In the genomic region with DNA sequence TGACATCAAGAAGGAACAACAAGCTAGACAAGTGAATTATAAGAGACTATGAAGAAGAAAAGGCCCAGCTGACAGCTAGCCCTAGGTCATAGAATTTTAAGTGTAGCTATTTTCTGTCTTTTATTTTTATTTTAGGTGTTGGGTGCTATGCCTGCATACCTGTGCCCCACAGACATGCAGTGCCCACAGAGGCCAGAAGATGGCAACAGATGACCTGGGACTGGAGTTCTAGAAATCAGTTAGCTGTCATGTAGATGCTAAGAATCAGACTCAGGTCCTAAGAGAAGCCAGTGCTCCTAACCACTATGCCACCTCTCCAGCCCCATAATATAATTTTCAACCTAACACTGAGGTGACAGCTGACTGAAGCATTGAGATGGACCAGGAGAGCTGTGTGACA, we compare ENCODE assay signal across 18 mouse cellular contexts.
DNase-seq lines count a peak whose midpoint lies in the region; ATAC-seq and TF ChIP-seq lines count a peak whose summit lies in the region.
"Had no signal": no experiment of that assay in that cellular context is flagged by ENCODE, and none has a peak within 500 bp of the region (broad histone marks: within the 10 kb centered on the region; RNA-seq: fewer than 3 reads in every experiment).

No protein-coding gene starts in this region.

- no peaks in the 10 kb centered on the region for H3K27me3 ChIP-seq in heart, postnatal 0 days (ENCODE audit: control insufficient read depth, insufficient read depth, low read length)
- no peaks in the 10 kb centered on the region for H3K27me3 ChIP-seq in liver, embryonic 14.5 days (ENCODE audit: control insufficient read depth, insufficient read depth, low read length)
- no peaks in the 10 kb centered on the region for H3K27me3 ChIP-seq in liver, embryonic 11.5 days (replicated peaks; ENCODE audit: control insufficient read depth, insufficient read depth, low read length)
- no peaks in the 10 kb centered on the region for H3K27me3 ChIP-seq in liver, postnatal 0 days (ENCODE audit: insufficient read depth, low read length)
- H3K27me3 ChIP-seq: hindbrain, embryonic 12.5 days; midbrain, embryonic 12.5 days had no signal

- H3K27ac ChIP-seq in heart, postnatal 0 days (ENCODE audit: low read depth): no peak overlapping the region
- H3K27ac ChIP-seq in liver, embryonic 14.5 days: no peak overlapping the region
- H3K27ac ChIP-seq in liver, embryonic 11.5 days (ENCODE audit: low read depth, low read length): no peak overlapping the region
- H3K27ac ChIP-seq in liver, postnatal 0 days (ENCODE audit: low read depth): no peak overlapping the region
- H3K27ac ChIP-seq in gastrocnemius, adult 2 months: no peak overlapping the region
- H3K27ac ChIP-seq: hindbrain, embryonic 12.5 days; midbrain, embryonic 12.5 days had no signal

- no peak overlapping the region for H3K4me3 ChIP-seq in heart, postnatal 0 days (ENCODE audit: low read depth, low read length)
- no peak overlapping the region for H3K4me3 ChIP-seq in liver, embryonic 14.5 days (ENCODE audit: insufficient read depth in 1 of 2, low read depth in 2 of 2, low read length in 2 of 2)
- no peak overlapping the region for H3K4me3 ChIP-seq in liver, embryonic 11.5 days (ENCODE audit: low read depth, low read length)
- H3K4me3 ChIP-seq in liver, postnatal 0 days (ENCODE audit: low read depth, low read length): no peak overlapping the region
- no peak overlapping the region for H3K4me3 ChIP-seq in gastrocnemius, adult 2 months
- H3K4me3 ChIP-seq: erythroblast, embryonic 14.5 days; hindbrain, embryonic 12.5 days; midbrain, embryonic 12.5 days had no signal

- no peaks in the 10 kb centered on the region for H3K36me3 ChIP-seq in heart, postnatal 0 days (replicated peaks; ENCODE audit: control insufficient read depth, insufficient read depth, low read length)
- no peaks in the 10 kb centered on the region for H3K36me3 ChIP-seq in liver, embryonic 14.5 days (replicated peaks; ENCODE audit: control insufficient read depth, insufficient read depth, low read depth)
- no peaks in the 10 kb centered on the region for H3K36me3 ChIP-seq in liver, embryonic 11.5 days (ENCODE audit: control insufficient read depth, insufficient read depth, low read length)
- no peaks in the 10 kb centered on the region for H3K36me3 ChIP-seq in liver, postnatal 0 days (replicated peaks; ENCODE audit: insufficient read depth, low read length)
- H3K36me3 ChIP-seq: hindbrain, embryonic 12.5 days; midbrain, embryonic 12.5 days had no signal

- H3K9me3 ChIP-seq in heart, postnatal 0 days (replicated peaks; ENCODE audit: control insufficient read depth, low read length): no peaks in the 10 kb centered on the region
- H3K9me3 ChIP-seq in liver, embryonic 14.5 days (ENCODE audit: control insufficient read depth, low read length): no peaks in the 10 kb centered on the region
- H3K9me3 ChIP-seq in liver, embryonic 11.5 days (ENCODE audit: control insufficient read depth, low read length): no peaks in the 10 kb centered on the region
- H3K9me3 ChIP-seq in liver, postnatal 0 days (ENCODE audit: low read length): peaks cover 2% of the 10 kb centered on the region; the same call in 1 of the 2 replicates
- H3K9me3 ChIP-seq: hindbrain, embryonic 12.5 days; midbrain, embryonic 12.5 days had no signal

- no peak for ATAC-seq in heart, postnatal 0 days (ENCODE audit: insufficient read depth, low read depth)
- no peak for ATAC-seq in liver, embryonic 14.5 days (ENCODE audit: insufficient read depth)
- no peak for ATAC-seq in liver, embryonic 11.5 days (replicated peaks; ENCODE audit: low FRiP score)
- no peak for ATAC-seq in liver, postnatal 0 days
- ATAC-seq: activated CD4-positive, CD25-positive, alpha-beta regulatory T cell, adult 4 months had no signal

- no peak for TF ChIP-seq EP300 in heart, postnatal 0 days (IDR thresholded peaks at IDR 0.05; ENCODE audit: low read depth)
- no peak for TF ChIP-seq EP300 in liver, embryonic 14.5 days (IDR thresholded peaks at IDR 0.05; ENCODE audit: low read depth)
- TF ChIP-seq EP300 in liver, postnatal 0 days (IDR thresholded peaks at IDR 0.05; ENCODE audit: low read depth): no peak

- no peaks in the 10 kb centered on the region for H3K4me1 ChIP-seq in heart, postnatal 0 days (ENCODE audit: control insufficient read depth, insufficient read depth)
- no peaks in the 10 kb centered on the region for H3K4me1 ChIP-seq in liver, embryonic 14.5 days (replicated peaks; ENCODE audit: control insufficient read depth in 2 of 2, insufficient read depth in 2 of 2, low read length in 1 of 2)
- no peaks in the 10 kb centered on the region for H3K4me1 ChIP-seq in liver, embryonic 11.5 days (replicated peaks; ENCODE audit: control insufficient read depth, insufficient read depth, low read length)
- H3K4me1 ChIP-seq in liver, postnatal 0 days (ENCODE audit: insufficient read depth): no peaks in the 10 kb centered on the region
- H3K4me1 ChIP-seq: hindbrain, embryonic 12.5 days; midbrain, embryonic 12.5 days had no signal

- intact Hi-C loops in heart, postnatal 36 days (cut with DNase I): no loop called here
- intact Hi-C loops in gastrocnemius, adult 2 months (cut with DNase I): no loop called here

- no peak overlapping the region for H3K4me2 ChIP-seq in heart, postnatal 0 days (ENCODE audit: low read depth, low read length)
- no peak overlapping the region for H3K4me2 ChIP-seq in liver, embryonic 14.5 days (ENCODE audit: low read depth)
- no peak overlapping the region for H3K4me2 ChIP-seq in liver, embryonic 11.5 days
- no peak overlapping the region for H3K4me2 ChIP-seq in liver, postnatal 0 days (ENCODE audit: low read depth, low read length)
- H3K4me2 ChIP-seq: hindbrain, embryonic 12.5 days; midbrain, embryonic 12.5 days had no signal

- no peak overlapping the region for H3K9ac ChIP-seq in heart, postnatal 0 days (replicated peaks; ENCODE audit: low read depth, low read length)
- no peak overlapping the region for H3K9ac ChIP-seq in liver, embryonic 14.5 days (replicated peaks)
- no peak overlapping the region for H3K9ac ChIP-seq in liver, embryonic 11.5 days (ENCODE audit: low read depth, low read length)
- no peak overlapping the region for H3K9ac ChIP-seq in liver, postnatal 0 days (replicated peaks)
- H3K9ac ChIP-seq: hindbrain, embryonic 12.5 days; midbrain, embryonic 12.5 days had no signal

- DNase-seq in heart, postnatal 0 days (ENCODE audit: low spot score): no peak
- no peak for DNase-seq in heart, postnatal 36 days
- DNase-seq in liver, embryonic 14.5 days (ENCODE audit: low read depth in 3 of 3, low spot score in 3 of 3): no peak
- DNase-seq in liver, embryonic 11.5 days (ENCODE audit: low spot score): no peak
- DNase-seq in ES-CJ7 (ENCODE audit: low read depth, low spot score): peak; percentile 64
- no peak for DNase-seq in liver, postnatal 0 days
- no peak for DNase-seq in gastrocnemius, adult 2 months
- DNase-seq in cerebellum, adult 11-12 months: no peak
- DNase-seq: cerebellum, adult 9-10 months; gastrocnemius, postnatal 25 days; layer of hippocampus, adult 9-11 months; lung, postnatal 10 days; right cerebral cortex, postnatal 14 days; thymus, adult 18-20 months had no signal

- peak; percentile 22; the same call in 1 of the 2 replicates for TF ChIP-seq CTCF in heart, postnatal 0 days (IDR thresholded peaks at IDR 0.05; ENCODE audit: low read depth)
- TF ChIP-seq CTCF in liver, embryonic 14.5 days (IDR thresholded peaks at IDR 0.05; ENCODE audit: low read depth): peak; percentile 60
- peak; percentile 50 for TF ChIP-seq CTCF in liver, postnatal 0 days (IDR thresholded peaks at IDR 0.05; ENCODE audit: low read depth)
- no peak; the same call in 1 of the 2 replicates for TF ChIP-seq CTCF in gastrocnemius, adult 2 months (IDR thresholded peaks at IDR 0.05)
